Mouse (Mus musculus) neural tube, embryonic 11.5 days (tissue): ENCODE data around the gene Mcat. TPM values are rescaled to one million over a fixed set of nuclear protein-coding genes. Genes with fewer than 3 reads are reported as not detected.

ENCODE experiments used
- ATAC-seq: fragments of 200-750 bp; cut with Nextera tagmentation; 2 replicates; pipeline ENCODE4 v1.8.0; 2017; ENCODE audit warnings: moderate number of reproducible peaks, mild to moderate bottlenecking, moderate TSS enrichment, moderate library complexity; ENCODE audit not compliant: insufficient read depth, low FRiP score, low TSS enrichment
- DNase-seq: peaks from one replicate; pipeline ENCODE4 v3.0.0-alpha.2; 2015; ENCODE audit warnings: low spot score
- H3K27ac ChIP-seq: fragments of 300-500 bp; sonication (generic); 2 replicates; pipeline ENCODE4 v1.5.1; 2014; ENCODE audit warnings: low read depth, mild to moderate bottlenecking, low read length
- H3K27me3 ChIP-seq: fragments of 300-500 bp; sonication (generic); 2 replicates; pipeline ENCODE4 v1.6.1; 2014; ENCODE audit warnings: mild to moderate bottlenecking, low read length, mixed read lengths; ENCODE audit not compliant: control insufficient read depth, insufficient read depth
- H3K36me3 ChIP-seq: fragments of 300-500 bp; sonication (generic); 2 replicates; pipeline ENCODE4 v1.6.1; 2014; ENCODE audit warnings: mild to moderate bottlenecking, low read length, moderate library complexity, mixed read lengths; ENCODE audit not compliant: control insufficient read depth, insufficient read depth
- H3K4me1 ChIP-seq: fragments of 300-500 bp; sonication (generic); 2 replicates; pipeline ENCODE4 v1.6.1; 2014; ENCODE audit warnings: low read length, mixed read lengths; ENCODE audit not compliant: control insufficient read depth, insufficient read depth
- H3K4me2 ChIP-seq: fragments of 300-500 bp; sonication (generic); 2 replicates; pipeline ENCODE4 v1.6.1; 2014; ENCODE audit warnings: low read depth, mild to moderate bottlenecking, moderate library complexity
- H3K4me3 ChIP-seq: fragments of 300-500 bp; sonication (generic); 2 replicates; pipeline ENCODE4 v1.5.1; 2014; ENCODE audit warnings: low read depth, low read length
- H3K9ac ChIP-seq: fragments of 300-500 bp; sonication (generic); 2 replicates; pipeline ENCODE4 v1.6.1; 2014; ENCODE audit warnings: mild to moderate bottlenecking, low read length
- H3K9me3 ChIP-seq: fragments of 300-500 bp; sonication (generic); 2 replicates; pipeline ENCODE4 v1.6.1; 2016; ENCODE audit warnings: low read length; ENCODE audit not compliant: control insufficient read depth
- WGBS: fragments of 180-500 bp; shearing (Covaris S2); extraction: QIAGEN DNeasy Blood & Tissue Kit; methylation state at CpG from one replicate; pipeline ENCODE4 v1.1.7; 2014; 5-methylcytosine and 5-hydroxymethylcytosine counted together
- polyA plus RNA-seq: library from polyadenylated mRNA; unstranded; fragments of >200 nt; fragmentation: Nextera tagmentation; extraction: Ambion mirVana; gene quantifications from 2 replicates; pipeline ENCODE4 v1.2.1, GENCODE M21; 2014

Mcat gene
- polyA plus RNA-seq, 1 experiment from 2014 or later, result 43.8 TPM

DNA sequence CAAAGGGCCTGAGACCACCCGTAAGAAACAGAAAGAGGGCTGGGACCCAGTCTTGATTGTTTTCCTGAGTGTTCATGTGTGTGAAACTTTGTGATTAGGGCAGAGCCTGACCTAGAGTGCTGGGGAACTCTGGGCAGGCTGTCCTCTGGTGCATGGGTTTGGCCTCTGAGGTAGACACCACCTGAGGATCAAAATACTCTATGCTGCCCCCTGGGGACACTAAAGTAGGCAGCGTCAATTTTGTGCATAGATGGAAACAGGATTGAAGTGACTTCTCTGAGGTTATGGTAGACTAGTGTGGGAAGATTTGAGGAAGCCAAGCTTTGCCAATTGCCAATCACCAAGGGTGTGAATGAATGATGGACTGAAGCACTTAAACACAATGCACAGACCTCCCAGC lies 7.1 kb upstream of the Mcat start:
- DNase-seq (no peak), ATAC-seq (no peak)
- no peaks in the 10 kb centered on the region for H3K9me3 ChIP-seq
- no peak overlapping the region for H3K9ac ChIP-seq
- H3K36me3 ChIP-seq, result peaks cover 2% of the 10 kb centered on the region; the same call in 1 of the 2 replicates
- H3K4me2 ChIP-seq, result no peak overlapping the region
- WGBS, result 76% methylated on average over 2 of the region's 2 CpGs
- H3K4me1 ChIP-seq, result no peaks in the 10 kb centered on the region
- no peaks in the 10 kb centered on the region for H3K27me3 ChIP-seq
- H3K27ac ChIP-seq, result no peak overlapping the region
- no peak overlapping the region for H3K4me3 ChIP-seq

DNA sequence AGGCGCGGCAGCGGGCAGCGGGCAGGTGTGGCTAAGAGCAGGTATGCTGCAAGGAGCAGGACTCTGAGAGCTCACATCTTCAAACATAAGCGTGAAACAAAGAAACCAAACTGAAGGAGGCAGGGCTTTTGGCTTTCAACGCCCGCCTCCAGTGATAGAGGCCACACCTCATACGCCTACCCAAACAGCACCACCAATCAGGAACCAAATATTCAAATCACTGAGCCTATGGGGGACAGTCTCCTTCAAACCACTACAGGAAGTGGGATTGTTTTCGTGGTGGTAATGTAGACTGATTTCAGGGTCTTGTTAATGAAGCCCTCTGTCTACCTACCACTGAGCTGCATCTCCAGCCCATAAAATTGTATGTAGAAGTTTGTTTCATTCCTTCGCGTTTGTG lies 6.1 kb upstream of the Mcat start:
- ATAC-seq (no peak), DNase-seq (no peak)
- WGBS, result 56% methylated on average over 11 of the region's 11 CpGs
- no peaks in the 10 kb centered on the region for H3K9me3 ChIP-seq
- no peak overlapping the region for H3K27ac ChIP-seq
- H3K36me3 ChIP-seq, result 0 out of 2 replicates have a peak, but pooled peaks cover 2% of the 10 kb centered on the region
- H3K9ac ChIP-seq, result no peak overlapping the region
- H3K4me2 ChIP-seq, result no peak overlapping the region
- no peaks in the 10 kb centered on the region for H3K27me3 ChIP-seq
- no peaks in the 10 kb centered on the region for H3K4me1 ChIP-seq
- no peak overlapping the region for H3K4me3 ChIP-seq

GRCm38 (mm10) chr15:83568544-83568943 lies 5.0 kb upstream of the Mcat start:
- WGBS, result 96% methylated on average over 5 of the region's 5 CpGs
- no peak for DNase-seq
- no peak overlapping the region for H3K4me3 ChIP-seq

GRCm38 (mm10) chr15:83567728-83568127 lies 4.1 kb upstream of the Mcat start:
- Histone ChIP-seq H3K27ac (no peak overlapping the region), H3K9ac (no peak overlapping the region), H3K36me3 (no peaks in the 10 kb centered on the region), H3K27me3 (peaks cover 2% of the 10 kb centered on the region), H3K4me2 (no peak overlapping the region), H3K9me3 (no peaks in the 10 kb centered on the region), H3K4me1 (peaks cover 8% of the 10 kb centered on the region), H3K4me3 (no peak overlapping the region)
- 88% methylated on average over 3 of the region's 3 CpGs for WGBS
- ATAC-seq (no peak), DNase-seq (no peak)

More at GRCm38 (mm10) chr15:83568544-83568943, 5.0 kb upstream of the Mcat start:
- Histone ChIP-seq H3K36me3 (no peaks in the 10 kb centered on the region), H3K9ac (no peak overlapping the region), H3K4me2 (no peak overlapping the region), H3K27ac (no peak overlapping the region), H3K27me3 (no peaks in the 10 kb centered on the region), H3K9me3 (no peaks in the 10 kb centered on the region), H3K4me1 (peaks cover 4% of the 10 kb centered on the region)
- no peak for ATAC-seq

- DNase-seq (no peak), ATAC-seq (no peak)
- Histone ChIP-seq H3K9ac (no peak overlapping the region), H3K4me2 (no peak overlapping the region), H3K9me3 (no peaks in the 10 kb centered on the region), H3K4me1 (peaks cover 8% of the 10 kb centered on the region), H3K36me3 (no peaks in the 10 kb centered on the region), H3K27me3 (peaks cover 5% of the 10 kb centered on the region), H3K27ac (no peak overlapping the region), H3K4me3 (no peak overlapping the region)
- WGBS, result 74% methylated on average over 5 of the region's 5 CpGs
These were observed 2.4 kb upstream of the Mcat start for GRCm38 (mm10) chr15:83566006-83566405.

GRCm38 (mm10) chr15:83565434-83565833 lies 1.8 kb upstream of the Mcat start:
- no peak for DNase-seq
- no peak for ATAC-seq
- H3K36me3 ChIP-seq, result no peaks in the 10 kb centered on the region
- H3K27ac ChIP-seq, result no peak overlapping the region
- H3K4me3 ChIP-seq, result no peak overlapping the region
- peaks cover 5% of the 10 kb centered on the region for H3K27me3 ChIP-seq
- no peak overlapping the region for H3K4me2 ChIP-seq
- H3K9ac ChIP-seq, result no peak overlapping the region
- peaks cover 8% of the 10 kb centered on the region for H3K4me1 ChIP-seq
- WGBS, result 85% methylated on average over 3 of the region's 3 CpGs
- no peaks in the 10 kb centered on the region for H3K9me3 ChIP-seq

DNA sequence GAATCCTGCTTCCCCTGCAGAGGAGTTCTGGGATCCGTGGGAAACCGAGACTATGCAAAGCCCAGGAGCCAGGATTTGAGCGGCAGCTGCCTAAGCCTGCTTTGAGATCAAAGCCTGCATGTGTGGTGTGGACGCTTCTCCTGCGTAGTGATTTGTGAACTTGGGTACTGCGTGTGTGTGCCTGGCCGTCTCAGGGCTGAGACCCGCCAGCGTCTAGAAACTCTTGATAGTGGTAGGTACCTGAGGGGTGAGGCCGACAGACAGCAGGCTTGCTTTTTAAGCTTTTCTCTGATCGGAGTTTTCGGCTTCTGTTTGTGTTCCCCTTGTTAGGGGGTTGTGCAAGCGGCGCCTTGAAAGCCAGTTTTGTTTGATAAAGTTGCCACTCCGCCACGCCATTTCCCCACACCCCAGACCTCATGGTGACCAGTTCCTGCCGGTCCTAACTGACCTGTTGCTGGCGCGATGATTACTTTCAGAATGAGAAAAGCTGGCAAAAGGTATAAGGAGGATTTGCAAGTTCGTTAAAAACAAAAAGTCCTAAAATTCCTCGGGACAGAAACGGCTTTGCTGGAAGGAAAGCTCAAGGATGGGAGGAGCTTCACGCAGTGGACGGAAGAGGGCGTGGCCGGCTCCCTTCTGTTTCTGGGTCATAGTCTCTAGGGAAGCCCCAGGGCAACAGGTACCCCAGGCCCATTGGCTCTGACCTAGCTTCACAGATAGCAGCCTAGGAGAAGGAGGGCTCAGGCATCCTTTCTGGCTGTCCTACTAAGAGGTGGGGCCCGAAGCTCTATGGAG lies 467 bp upstream of the Mcat start:
- no peak overlapping the region for H3K27ac ChIP-seq
- WGBS, result 2% methylated on average over 27 of the region's 27 CpGs

GRCm38 (mm10) chr15:83562626-83563270 lies 839 bp downstream of the Mcat start:
- DNase-seq, result peak; percentile 25
- no peak overlapping the region for H3K9ac ChIP-seq
- no peak for ATAC-seq
- 32% methylated on average over 15 of the region's 15 CpGs for WGBS
- H3K4me3 ChIP-seq, result no peak overlapping the region
- H3K36me3 ChIP-seq, result no peaks in the 10 kb centered on the region
- H3K4me2 ChIP-seq, result no peak overlapping the region; the same call in 1 of the 2 replicates
- H3K27ac ChIP-seq, result no peak overlapping the region
- H3K4me1 ChIP-seq, result peaks cover 8% of the 10 kb centered on the region
- no peaks in the 10 kb centered on the region for H3K9me3 ChIP-seq
- peaks cover 5% of the 10 kb centered on the region for H3K27me3 ChIP-seq

More for the DNA sequence above, 467 bp upstream of the Mcat start:
- H3K27me3 ChIP-seq, result peaks cover 5% of the 10 kb centered on the region
- peak overlapping the region; percentile 45 for H3K9ac ChIP-seq
- peak overlapping the region; percentile 32 for H3K4me3 ChIP-seq
- ATAC-seq (no peak), DNase-seq (peak; percentile 49)
- peak overlapping the region; percentile 81 for H3K4me2 ChIP-seq
- H3K36me3 ChIP-seq, result no peaks in the 10 kb centered on the region
- H3K9me3 ChIP-seq, result no peaks in the 10 kb centered on the region
- peaks cover 8% of the 10 kb centered on the region for H3K4me1 ChIP-seq
